Mouse (Mus musculus): Measurements from ENCODE around the gene Phactr2. TPM values are rescaled to one million over a fixed set of nuclear protein-coding genes. Genes with fewer than 3 reads are reported as not detected.
A peak's percentile ranks its signal among the peaks of the same experiment; 100 is the strongest.

Gene Phactr2
- polyA plus RNA-seq, 1 experiment from 2014 or later = 70.5 TPM

- H3K36me3 ChIP-seq (ENCODE audit: control insufficient read depth, insufficient read depth, low read length) = peaks cover 4% of the 10 kb centered on the region
- ATAC-seq (replicated peaks; ENCODE audit: insufficient number of reproducible peaks, low FRiP score, low TSS enrichment) = no peak
- H3K4me2 ChIP-seq = no peak overlapping the region
- H3K4me3 ChIP-seq (ENCODE audit: low read depth, low read length) = no peak overlapping the region
- H3K9ac ChIP-seq (ENCODE audit: low read depth, low read length) = no peak overlapping the region
- H3K27me3 ChIP-seq (ENCODE audit: control insufficient read depth, insufficient read depth, low read length) = no peaks in the 10 kb centered on the region
- H3K4me1 ChIP-seq (ENCODE audit: control insufficient read depth, insufficient read depth, low read length) = peaks cover 24% of the 10 kb centered on the region
- no peaks in the 10 kb centered on the region for H3K9me3 ChIP-seq (replicated peaks; ENCODE audit: control insufficient read depth, low read length)
- H3K27ac ChIP-seq (ENCODE audit: low read depth, low read length) = peak overlapping the region; percentile 32
- WGBS (ENCODE audit: insufficient replicate concordance) = 50% methylated on average over 7 of the region's 7 CpGs
These were observed 218.0 kb downstream of the Phactr2 start for GRCm38 (mm10) chr10:13256196-13256595.

- no peak overlapping the region for H3K9ac ChIP-seq (ENCODE audit: low read depth, low read length)
- peaks cover 10% of the 10 kb centered on the region; the same call in 1 of the 2 replicates for H3K36me3 ChIP-seq (ENCODE audit: control insufficient read depth, insufficient read depth, low read length)
- H3K9me3 ChIP-seq (replicated peaks; ENCODE audit: control insufficient read depth, low read length) = no peaks in the 10 kb centered on the region
- H3K4me2 ChIP-seq = no peak overlapping the region
- H3K4me1 ChIP-seq (ENCODE audit: control insufficient read depth, insufficient read depth, low read length) = peaks cover 21% of the 10 kb centered on the region
- H3K4me3 ChIP-seq (ENCODE audit: low read depth, low read length) = no peak overlapping the region
- no peaks in the 10 kb centered on the region for H3K27me3 ChIP-seq (ENCODE audit: control insufficient read depth, insufficient read depth, low read length)
- H3K27ac ChIP-seq (ENCODE audit: low read depth, low read length) = peak overlapping the region; percentile 22; the same call in 1 of the 2 replicates
- no peak for ATAC-seq (replicated peaks; ENCODE audit: insufficient number of reproducible peaks, low FRiP score, low TSS enrichment)
- 51% methylated on average over 2 of the region's 2 CpGs for WGBS (ENCODE audit: insufficient replicate concordance)
These were observed 223.9 kb downstream of the Phactr2 start for GRCm38 (mm10) chr10:13250280-13250679.

- Histone ChIP-seq H3K27me3 (ENCODE audit: control insufficient read depth, insufficient read depth, low read length) (no peaks in the 10 kb centered on the region), H3K27ac (ENCODE audit: low read depth, low read length) (no peak overlapping the region), H3K4me2 (no peak overlapping the region), H3K36me3 (ENCODE audit: control insufficient read depth, insufficient read depth, low read length) (peaks cover 10% of the 10 kb centered on the region; the same call in 1 of the 2 replicates), H3K4me1 (ENCODE audit: control insufficient read depth, insufficient read depth, low read length) (peaks cover 17% of the 10 kb centered on the region), H3K9me3 (replicated peaks; ENCODE audit: control insufficient read depth, low read length) (no peaks in the 10 kb centered on the region), H3K4me3 (ENCODE audit: low read depth, low read length) (no peak overlapping the region), H3K9ac (ENCODE audit: low read depth, low read length) (no peak overlapping the region)
- no peak for ATAC-seq (replicated peaks; ENCODE audit: insufficient number of reproducible peaks, low FRiP score, low TSS enrichment)
- 93% methylated on average over 8 of the region's 8 CpGs for WGBS (ENCODE audit: insufficient replicate concordance)
These were observed 225.1 kb downstream of the Phactr2 start for GRCm38 (mm10) chr10:13249126-13249525.

- Histone ChIP-seq H3K4me3 (ENCODE audit: low read depth, low read length) (no peak overlapping the region), H3K27ac (ENCODE audit: low read depth, low read length) (no peak overlapping the region), H3K9ac (ENCODE audit: low read depth, low read length) (no peak overlapping the region), H3K9me3 (replicated peaks; ENCODE audit: control insufficient read depth, low read length) (no peaks in the 10 kb centered on the region), H3K36me3 (ENCODE audit: control insufficient read depth, insufficient read depth, low read length) (0 out of 2 replicates have a peak, but pooled peaks cover 6% of the 10 kb centered on the region), H3K4me1 (ENCODE audit: control insufficient read depth, insufficient read depth, low read length) (peaks cover 21% of the 10 kb centered on the region), H3K27me3 (ENCODE audit: control insufficient read depth, insufficient read depth, low read length) (no peaks in the 10 kb centered on the region), H3K4me2 (no peak overlapping the region)
- ATAC-seq (replicated peaks; ENCODE audit: insufficient number of reproducible peaks, low FRiP score, low TSS enrichment) = no peak
- WGBS (ENCODE audit: insufficient replicate concordance) = 27% methylated on average over 5 of the region's 6 CpGs
These were observed 228.5 kb downstream of the Phactr2 start for GRCm38 (mm10) chr10:13245714-13246113.

- no peak overlapping the region for H3K4me3 ChIP-seq (ENCODE audit: low read depth, low read length)
- H3K9ac ChIP-seq (ENCODE audit: low read depth, low read length) = no peak overlapping the region; the same call in 1 of the 2 replicates
- H3K4me2 ChIP-seq = no peak overlapping the region
- peak overlapping the region; percentile 57 for H3K27ac ChIP-seq (ENCODE audit: low read depth, low read length)
- H3K4me1 ChIP-seq (ENCODE audit: control insufficient read depth, insufficient read depth, low read length) = peaks cover 23% of the 10 kb centered on the region
- H3K27me3 ChIP-seq (ENCODE audit: control insufficient read depth, insufficient read depth, low read length) = no peaks in the 10 kb centered on the region
- no peaks in the 10 kb centered on the region for H3K9me3 ChIP-seq (replicated peaks; ENCODE audit: control insufficient read depth, low read length)
- WGBS (ENCODE audit: insufficient replicate concordance) = 17% methylated on average over 3 of the region's 3 CpGs
- ATAC-seq (replicated peaks; ENCODE audit: insufficient number of reproducible peaks, low FRiP score, low TSS enrichment) = no peak
- H3K36me3 ChIP-seq (ENCODE audit: control insufficient read depth, insufficient read depth, low read length) = peaks cover 14% of the 10 kb centered on the region
These were observed 230.0 kb downstream of the Phactr2 start for GRCm38 (mm10) chr10:13244192-13244591.

GRCm38 (mm10) chr10:13240431-13240830 is 233.8 kb downstream of the Phactr2 start:
- Histone ChIP-seq H3K9me3 (replicated peaks; ENCODE audit: control insufficient read depth, low read length) (no peaks in the 10 kb centered on the region), H3K9ac (ENCODE audit: low read depth, low read length) (no peak overlapping the region), H3K27ac (ENCODE audit: low read depth, low read length) (peak overlapping the region; percentile 55), H3K4me2 (no peak overlapping the region), H3K4me1 (ENCODE audit: control insufficient read depth, insufficient read depth, low read length) (peaks cover 22% of the 10 kb centered on the region), H3K4me3 (ENCODE audit: low read depth, low read length) (no peak overlapping the region), H3K36me3 (ENCODE audit: control insufficient read depth, insufficient read depth, low read length) (peaks cover 13% of the 10 kb centered on the region), H3K27me3 (ENCODE audit: control insufficient read depth, insufficient read depth, low read length) (no peaks in the 10 kb centered on the region)
- WGBS (ENCODE audit: insufficient replicate concordance) = 16% methylated on average over 4 of the region's 4 CpGs
- ATAC-seq (replicated peaks; ENCODE audit: insufficient number of reproducible peaks, low FRiP score, low TSS enrichment) = no peak

GRCm38 (mm10) chr10:13238188-13238587 is 236.0 kb downstream of the Phactr2 start:
- Histone ChIP-seq H3K9ac (ENCODE audit: low read depth, low read length) (no peak overlapping the region), H3K4me2 (no peak overlapping the region), H3K4me1 (ENCODE audit: control insufficient read depth, insufficient read depth, low read length) (peaks cover 18% of the 10 kb centered on the region; the same call in 1 of the 2 replicates), H3K27me3 (ENCODE audit: control insufficient read depth, insufficient read depth, low read length) (no peaks in the 10 kb centered on the region), H3K4me3 (ENCODE audit: low read depth, low read length) (no peak overlapping the region), H3K36me3 (ENCODE audit: control insufficient read depth, insufficient read depth, low read length) (peaks cover 12% of the 10 kb centered on the region), H3K27ac (ENCODE audit: low read depth, low read length) (no peak overlapping the region), H3K9me3 (replicated peaks; ENCODE audit: control insufficient read depth, low read length) (no peaks in the 10 kb centered on the region)
- no peak for ATAC-seq (replicated peaks; ENCODE audit: insufficient number of reproducible peaks, low FRiP score, low TSS enrichment)
- 69% methylated on average over 4 of the region's 4 CpGs for WGBS (ENCODE audit: insufficient replicate concordance)

- ATAC-seq (replicated peaks; ENCODE audit: insufficient number of reproducible peaks, low FRiP score, low TSS enrichment) = no peak
- no peaks in the 10 kb centered on the region for H3K9me3 ChIP-seq (replicated peaks; ENCODE audit: control insufficient read depth, low read length)
- H3K36me3 ChIP-seq (ENCODE audit: control insufficient read depth, insufficient read depth, low read length) = peaks cover 12% of the 10 kb centered on the region
- no peak overlapping the region for H3K4me2 ChIP-seq
- peaks cover 26% of the 10 kb centered on the region; the same call in 1 of the 2 replicates for H3K4me1 ChIP-seq (ENCODE audit: control insufficient read depth, insufficient read depth, low read length)
- H3K4me3 ChIP-seq (ENCODE audit: low read depth, low read length) = no peak overlapping the region
- no peak overlapping the region for H3K27ac ChIP-seq (ENCODE audit: low read depth, low read length)
- WGBS (ENCODE audit: insufficient replicate concordance) = 85% methylated on average over 5 of the region's 5 CpGs
- no peaks in the 10 kb centered on the region for H3K27me3 ChIP-seq (ENCODE audit: control insufficient read depth, insufficient read depth, low read length)
- H3K9ac ChIP-seq (ENCODE audit: low read depth, low read length) = no peak overlapping the region
These were observed 237.3 kb downstream of the Phactr2 start for GRCm38 (mm10) chr10:13236866-13237265.

GRCm38 (mm10) chr10:13234503-13234902 is 239.7 kb downstream of the Phactr2 start:
- no peaks in the 10 kb centered on the region for H3K27me3 ChIP-seq (ENCODE audit: control insufficient read depth, insufficient read depth, low read length)
- H3K4me2 ChIP-seq = no peak overlapping the region
- no peak overlapping the region for H3K9ac ChIP-seq (ENCODE audit: low read depth, low read length)
- no peak for ATAC-seq (replicated peaks; ENCODE audit: insufficient number of reproducible peaks, low FRiP score, low TSS enrichment)
- 70% methylated on average over 3 of the region's 3 CpGs for WGBS (ENCODE audit: insufficient replicate concordance)
- H3K4me1 ChIP-seq (ENCODE audit: control insufficient read depth, insufficient read depth, low read length) = peaks cover 16% of the 10 kb centered on the region
- H3K27ac ChIP-seq (ENCODE audit: low read depth, low read length) = no peak overlapping the region
- H3K4me3 ChIP-seq (ENCODE audit: low read depth, low read length) = no peak overlapping the region
- H3K9me3 ChIP-seq (replicated peaks; ENCODE audit: control insufficient read depth, low read length) = no peaks in the 10 kb centered on the region
- H3K36me3 ChIP-seq (ENCODE audit: control insufficient read depth, insufficient read depth, low read length) = peaks cover 9% of the 10 kb centered on the region
